ENCODE assay signal across 29 mouse cellular contexts in the genomic region with DNA sequence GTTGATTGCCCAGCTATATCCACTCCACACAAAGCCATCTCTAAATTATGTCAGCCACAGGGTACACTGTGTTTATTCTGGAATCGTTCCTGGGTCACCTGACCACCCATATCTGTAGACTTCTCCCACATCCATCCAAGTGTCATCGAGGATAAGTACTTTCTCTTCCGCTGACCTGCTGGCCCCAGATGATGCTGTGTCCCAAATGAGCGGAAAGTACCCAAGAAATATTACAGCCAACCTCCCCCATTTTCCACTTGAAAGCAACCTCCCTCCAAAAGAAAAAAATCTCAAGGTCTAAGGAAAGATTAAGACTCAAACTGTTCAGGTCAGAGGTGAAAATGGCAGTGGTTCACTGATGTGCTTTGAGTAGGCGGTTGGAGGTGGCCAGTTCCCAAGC. TPM values are rescaled to one million over a fixed set of nuclear protein-coding genes. Genes with fewer than 3 reads are reported as not detected.
DNase-seq lines count a peak whose midpoint lies in the region; ATAC-seq and TF ChIP-seq lines count a peak whose summit lies in the region.
"Had no signal": no experiment of that assay in that cellular context is flagged by ENCODE, and none has a peak within 500 bp of the region (broad histone marks: within the 10 kb centered on the region; RNA-seq: fewer than 3 reads in every experiment).

No protein-coding gene starts in this region.

- no peak overlapping the region for H3K4me3 ChIP-seq in kidney, embryonic 15.5 days (replicated peaks)
- no peak overlapping the region for H3K4me3 ChIP-seq in embryonic fibroblast, embryonic 13.5 days (ENCODE audit: insufficient read depth, low read length)
- H3K4me3 ChIP-seq: embryonic facial prominence, embryonic 12.5 days; forebrain, embryonic 10.5 days; hindbrain, embryonic 10.5 days; hindbrain, embryonic 15.5 days; limb, embryonic 10.5 days; limb, embryonic 15.5 days; liver, embryonic 13.5 days; midbrain, embryonic 13.5 days had no signal

- DNase-seq in embryo, embryonic 10.5 days (ENCODE audit: low spot score), result peak; percentile 46
- DNase-seq in embryo, embryonic 11 days, result no peak
- DNase-seq in kidney, adult 18-20 months, result no peak
- peak; percentile 77 for DNase-seq in 3T3-L1 (ENCODE audit: low read depth, low spot score)
- no peak for DNase-seq in frontal cortex, postnatal 14 days (ENCODE audit: low spot score in 2 of 2)
- DNase-seq: adrenal gland, postnatal 36 days; B cell, adult 2 months; cerebellum, adult 18-20 months; cerebellum, postnatal 10 days; heart, postnatal 14 days; liver, embryonic 13.5 days; lung, adult 18-20 months; spleen, adult 18-20 months; thymus, adult 2 months; thymus, postnatal 36 days had no signal

- ATAC-seq in kidney, embryonic 15.5 days (replicated peaks; ENCODE audit: low FRiP score), result no peak
- ATAC-seq: forebrain, embryonic 16.5 days; inflammation-experienced regulatory T-cells, adult 6 months; lung, postnatal 0 days; midbrain, embryonic 13.5 days had no signal

- H3K9ac ChIP-seq in kidney, embryonic 15.5 days, result no peak overlapping the region
- H3K9ac ChIP-seq: embryonic facial prominence, embryonic 12.5 days; hindbrain, embryonic 15.5 days; limb, embryonic 15.5 days; liver, embryonic 13.5 days; midbrain, embryonic 13.5 days had no signal

- H3K4me1 ChIP-seq in kidney, embryonic 15.5 days, result peaks cover 53% of the 10 kb centered on the region
- peaks cover 25% of the 10 kb centered on the region for H3K4me1 ChIP-seq in embryonic fibroblast, embryonic 13.5 days (ENCODE audit: control insufficient read depth, insufficient read depth, low read length)
- H3K4me1 ChIP-seq: hindbrain, embryonic 15.5 days had no signal

- H3K36me3 ChIP-seq in kidney, embryonic 15.5 days, result no peaks in the 10 kb centered on the region
- H3K36me3 ChIP-seq: embryonic facial prominence, embryonic 12.5 days; forebrain, embryonic 10.5 days; G1E; hindbrain, embryonic 10.5 days; hindbrain, embryonic 15.5 days; limb, embryonic 10.5 days; limb, embryonic 15.5 days; liver, embryonic 13.5 days; midbrain, embryonic 13.5 days had no signal

- TF ChIP-seq CTCF in embryonic fibroblast, embryonic 13.5 days (IDR thresholded peaks at IDR 0.05; ENCODE audit: borderline replicate concordance, insufficient read depth, low read length), result no peak

- no peak for TF ChIP-seq POLR2A in embryonic fibroblast, embryonic 13.5 days (IDR thresholded peaks at IDR 0.05; ENCODE audit: low read depth, low read length)

- no peaks in the 10 kb centered on the region for H3K27me3 ChIP-seq in kidney, embryonic 15.5 days
- H3K27me3 ChIP-seq: embryonic facial prominence, embryonic 12.5 days; hindbrain, embryonic 15.5 days; liver, embryonic 13.5 days; midbrain, embryonic 13.5 days had no signal

- H3K4me2 ChIP-seq in kidney, embryonic 15.5 days, result no peak overlapping the region
- H3K4me2 ChIP-seq: embryonic facial prominence, embryonic 12.5 days; hindbrain, embryonic 15.5 days; limb, embryonic 15.5 days; liver, embryonic 13.5 days; midbrain, embryonic 13.5 days had no signal

- H3K27ac ChIP-seq in kidney, embryonic 15.5 days, result 0 out of 2 replicates have a peak overlapping the region, but pooled peaks have one; percentile 37
- H3K27ac ChIP-seq in embryonic fibroblast, embryonic 13.5 days (ENCODE audit: insufficient read depth, low read length), result peak overlapping the region; percentile 95
- H3K27ac ChIP-seq: embryonic facial prominence, embryonic 12.5 days; forebrain, embryonic 10.5 days; hindbrain, embryonic 10.5 days; hindbrain, embryonic 15.5 days; limb, embryonic 10.5 days; limb, embryonic 15.5 days; liver, embryonic 13.5 days; macrophage; midbrain, embryonic 13.5 days had no signal

- 45% methylated on average over 5 of the region's 5 CpGs for WGBS in kidney, embryonic 15.5 days

- H3K9me3 ChIP-seq in kidney, embryonic 15.5 days (replicated peaks), result no peaks in the 10 kb centered on the region
- H3K9me3 ChIP-seq: embryonic facial prominence, embryonic 12.5 days; G1E; hindbrain, embryonic 10.5 days; hindbrain, embryonic 15.5 days; limb, embryonic 10.5 days; limb, embryonic 15.5 days; liver, embryonic 13.5 days; midbrain, embryonic 13.5 days had no signal

RNA-seq across cellular contexts. Expression of a gene that starts 27.8 kb away (rescaled TPM):
- polyA plus RNA-seq in kidney, embryonic 15.5 days (2015; fragmentation: Nextera tagmentation; extraction: Ambion mirVana), result 16.5 and 17.2 TPM in 2 replicates
- 527 and 533 TPM in 2 replicates for polyA plus RNA-seq in embryonic fibroblast, embryonic 13.5 days (2011; ENCODE audit: insufficient read length, low read depth, missing spikeins)
- polyA plus RNA-seq: G1E; inflammation-experienced regulatory T-cells, adult 6 months had no signal

Comparison
In these comparisons a context has a peak if more than half of its experiments do, and no peak if none do; other contexts are left out.
1. DNase-seq: peak in embryo, embryonic 10.5 days (single experiment) and 3T3-L1 (single experiment); none in embryo, embryonic 11 days (single experiment), kidney, adult 18-20 months (single experiment) and frontal cortex, postnatal 14 days (0 of 2).
2. RNA of a gene that starts 27.8 kb away (polyA plus RNA-seq): 527 to 533 TPM in embryonic fibroblast, embryonic 13.5 days; 16.5 to 17.2 TPM in kidney, embryonic 15.5 days; every median in the first group is over 10 times any median in the second.